Mouse (Mus musculus) lung, postnatal 0 days (tissue): ENCODE results near the gene Olfr504. TPM values are rescaled to one million over a fixed set of nuclear protein-coding genes. Genes with fewer than 3 reads are reported as not detected.

ENCODE experiments used
- ATAC-seq: fragments of 200-750 bp; cut with Nextera tagmentation; 2 replicates; pipeline ENCODE4 v1.8.0; 2017; ENCODE audit warnings: moderate library complexity
- DNase-seq: peaks from one replicate; pipeline ENCODE4 v3.0.0-alpha.2; 2016; ENCODE audit warnings: low spot score
- H3K27ac ChIP-seq: fragments of 300-500 bp; sonication (generic); 2 replicates; pipeline ENCODE4 v1.5.1; 2014; ENCODE audit warnings: antibody characterized with exemption, mild to moderate bottlenecking, low read length, mixed read lengths
- H3K27me3 ChIP-seq: fragments of 300-500 bp; sonication (generic); replicated peaks from 2 replicates; pipeline ENCODE4 v1.6.1; 2014; ENCODE audit warnings: low read length, mixed read lengths; ENCODE audit not compliant: insufficient read depth
- H3K36me3 ChIP-seq: fragments of 300-500 bp; sonication (generic); 2 replicates; pipeline ENCODE4 v1.6.1; 2014; ENCODE audit warnings: low read length, mixed read lengths; ENCODE audit not compliant: insufficient read depth
- H3K4me1 ChIP-seq: fragments of 300-500 bp; sonication (generic); 2 replicates; pipeline ENCODE4 v1.6.1; 2014; ENCODE audit warnings: antibody characterized with exemption, low read depth, low read length, mixed read lengths; ENCODE audit not compliant: insufficient read depth
- H3K4me2 ChIP-seq: fragments of 300-500 bp; sonication (generic); replicated peaks from 2 replicates; pipeline ENCODE4 v1.6.1; 2014; ENCODE audit warnings: low read depth, mild to moderate bottlenecking, low read length, moderate library complexity, mixed read lengths
- H3K4me3 ChIP-seq: fragments of 300-500 bp; sonication (generic); 2 replicates; pipeline ENCODE4 v1.5.1; 2014; ENCODE audit warnings: low read depth, low read length
- H3K9ac ChIP-seq: fragments of 300-500 bp; sonication (generic); replicated peaks from 2 replicates; pipeline ENCODE4 v1.6.1; 2014; ENCODE audit warnings: low read depth, mild to moderate bottlenecking
- H3K9me3 ChIP-seq: fragments of 300-500 bp; sonication (generic); 2 replicates; pipeline ENCODE4 v1.6.1; 2016; ENCODE audit warnings: low read length, mixed read lengths
- CTCF ChIP-seq: IDR thresholded peaks from 2 replicates; pipeline ENCODE4 v1.5.1; 2016; ENCODE audit warnings: antibody characterized with exemption, mild to moderate bottlenecking
- EP300 ChIP-seq: IDR thresholded peaks from 2 replicates; pipeline ENCODE4 v1.6.1; 2016; ENCODE audit warnings: antibody characterized with exemption, mild to moderate bottlenecking, control low read depth
- WGBS: fragments of 180-500 bp; shearing (Covaris S2); extraction: QIAGEN DNeasy Blood & Tissue Kit; methylation state at CpG from one replicate; pipeline ENCODE4 v1.1.7; 2014; 5-methylcytosine and 5-hydroxymethylcytosine counted together
- polyA plus RNA-seq: library from polyadenylated mRNA; unstranded; fragments of >200 nt; fragmentation: Nextera tagmentation; extraction: Ambion mirVana; gene quantifications from 2 replicates; pipeline ENCODE4 v1.2.1, GENCODE M21; 2015

The Olfr504 gene
- polyA plus RNA-seq, 1 experiment from 2014 or later, result not detected

- no peak for DNase-seq
- Histone ChIP-seq H3K27me3 (no peaks in the 10 kb centered on the region), H3K9me3 (no peaks in the 10 kb centered on the region; the same call in 1 of the 2 replicates), H3K36me3 (no peaks in the 10 kb centered on the region), H3K4me1 (no peaks in the 10 kb centered on the region), H3K4me2 (no peak within 1 kb of the TSS), H3K27ac (no peak within 1 kb of the TSS), H3K4me3 (no peak within 1 kb of the TSS), H3K9ac (no peak within 1 kb of the TSS)
- 56% methylated on average over 1 of the region's 1 CpGs for WGBS
- ATAC-seq, result no peak
- no peak for TF ChIP-seq EP300
- TF ChIP-seq CTCF, result no peak
These were observed 40.6 kb downstream of the Olfr504 start, which contains the start of gene Olfr502 for GRCm38 (mm10) chr7:108524965-108525364. Gene Olfr502 (minus strand): TSS chr7:108525065.

Other genes starting within 250 kb of the Olfr504 start
- gene Olfr492, start 242.1 kb downstream of the Olfr504 start, polyA plus RNA-seq, result not detected in 2 replicates
- gene Olfr493, start 218.8 kb downstream of the Olfr504 start, polyA plus RNA-seq, result not detected in 2 replicates
- not detected in 2 replicates for gene Olfr494, start 200.5 kb downstream of the Olfr504 start, polyA plus RNA-seq
- gene Olfr495, start 172.6 kb downstream of the Olfr504 start, polyA plus RNA-seq, result not detected in 2 replicates
- gene Olfr497, start 145.4 kb downstream of the Olfr504 start, polyA plus RNA-seq, result not detected in 2 replicates
- gene Olfr498, start 100.5 kb downstream of the Olfr504 start, polyA plus RNA-seq, result not detected in 2 replicates
- not detected in 2 replicates for gene Olfr502, start 40.7 kb downstream of the Olfr504 start, polyA plus RNA-seq
- not detected in 2 replicates for gene Olfr503, start 21.3 kb downstream of the Olfr504 start, polyA plus RNA-seq
- gene Olfr506, start 45.0 kb upstream of the Olfr504 start, polyA plus RNA-seq, result not detected in 2 replicates
- not detected in 2 replicates for gene Olfr507, start 56.0 kb upstream of the Olfr504 start, polyA plus RNA-seq
- not detected in 2 replicates for gene Olfr508, start 64.2 kb upstream of the Olfr504 start, polyA plus RNA-seq
- not detected in 2 replicates for gene Olfr509, start 86.1 kb upstream of the Olfr504 start, polyA plus RNA-seq
- gene Olfr510, start 100.6 kb upstream of the Olfr504 start, polyA plus RNA-seq, result not detected in 2 replicates
- gene Olfr512, start 147.5 kb upstream of the Olfr504 start, polyA plus RNA-seq, result not detected in 2 replicates
- gene Olfr513, start 185.2 kb upstream of the Olfr504 start, polyA plus RNA-seq, result not detected in 2 replicates